Mouse (Mus musculus): ENCODE data around the gene Rfc4. TPM values are rescaled to one million over a fixed set of nuclear protein-coding genes. Genes with fewer than 3 reads are reported as not detected.

Rfc4 gene
- polyA plus RNA-seq, 1 experiment, result 0.98 TPM

DNA sequence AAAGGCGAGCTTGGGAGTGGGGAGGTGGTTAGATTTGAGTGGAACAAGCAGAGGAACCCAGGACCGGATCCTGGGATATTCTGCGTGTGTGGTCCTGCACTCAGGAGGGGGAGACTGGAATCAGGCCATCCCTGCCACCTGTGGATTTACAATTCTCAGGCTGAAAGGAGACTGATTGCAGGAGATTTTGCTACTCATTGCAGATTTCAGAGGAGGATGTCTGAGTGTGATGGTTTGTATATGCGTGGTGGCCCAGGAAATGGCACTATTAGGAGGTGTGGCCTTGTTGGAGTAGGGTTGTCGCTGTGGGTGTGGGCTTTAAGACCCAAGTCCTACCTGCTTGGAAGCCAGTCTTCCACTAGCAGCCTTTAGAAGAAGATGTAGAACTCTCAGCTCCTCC is 26.7 kb upstream of the Rfc4 start:
- 80% methylated on average over 5 of the region's 5 CpGs for WGBS
- Histone ChIP-seq H3K27ac (ENCODE audit: insufficient read depth, low read depth, low read length) (no peak overlapping the region), H3K27me3 (ENCODE audit: control insufficient read depth, insufficient read depth, low read length) (no peaks in the 10 kb centered on the region), H3K4me3 (ENCODE audit: low read depth, low read length) (no peak overlapping the region), H3K36me3 (ENCODE audit: control insufficient read depth, insufficient read depth, low read length) (no peaks in the 10 kb centered on the region), H3K4me1 (ENCODE audit: control insufficient read depth, insufficient read depth, insufficient read length, low read length) (no peaks in the 10 kb centered on the region)
- no peak for TF ChIP-seq POLR2A (IDR thresholded peaks at IDR 0.05; ENCODE audit: low read depth, low read length)
- TF ChIP-seq CTCF (IDR thresholded peaks at IDR 0.05; ENCODE audit: extremely low read depth, insufficient read length, insufficient replicate concordance, low read depth, low read length), result no peak

DNA sequence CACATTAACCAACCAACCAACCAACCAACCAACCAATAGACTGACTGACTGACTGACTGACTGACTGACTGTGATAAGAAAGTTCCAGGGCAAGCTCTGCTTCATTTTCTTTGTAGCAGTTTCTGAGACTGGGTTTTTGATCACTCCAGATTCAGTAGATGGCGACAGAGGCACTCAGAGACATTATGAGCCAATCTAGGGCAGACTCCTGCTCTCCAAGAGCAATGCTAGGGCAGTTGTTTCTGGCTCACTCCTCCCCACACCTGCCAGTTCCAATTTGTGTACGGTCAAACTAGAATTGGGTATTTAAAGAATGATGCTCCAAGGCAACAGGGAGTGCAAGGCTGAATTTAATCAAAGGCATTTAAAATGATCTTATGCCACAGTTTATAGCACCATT is 23.9 kb upstream of the Rfc4 start:
- 11% methylated on average over 2 of the region's 2 CpGs for WGBS
- Histone ChIP-seq H3K36me3 (ENCODE audit: control insufficient read depth, insufficient read depth, low read length) (no peaks in the 10 kb centered on the region), H3K4me3 (ENCODE audit: low read depth, low read length) (no peak overlapping the region), H3K4me1 (ENCODE audit: control insufficient read depth, insufficient read depth, insufficient read length, low read length) (no peaks in the 10 kb centered on the region), H3K27me3 (ENCODE audit: control insufficient read depth, insufficient read depth, low read length) (0 out of 2 replicates have a peak, but pooled peaks cover 2% of the 10 kb centered on the region), H3K27ac (ENCODE audit: insufficient read depth, low read depth, low read length) (no peak overlapping the region)
- TF ChIP-seq CTCF (IDR thresholded peaks at IDR 0.05; ENCODE audit: extremely low read depth, insufficient read length, insufficient replicate concordance, low read depth, low read length), result no peak
- TF ChIP-seq POLR2A (IDR thresholded peaks at IDR 0.05; ENCODE audit: low read depth, low read length), result no peak

GRCm38 (mm10) chr16:23149396-23149795 is 21.9 kb upstream of the Rfc4 start:
- WGBS, result 55% methylated on average over 8 of the region's 8 CpGs
- Histone ChIP-seq H3K27ac (ENCODE audit: insufficient read depth, low read depth, low read length) (no peak overlapping the region), H3K36me3 (ENCODE audit: control insufficient read depth, insufficient read depth, low read length) (no peaks in the 10 kb centered on the region), H3K27me3 (ENCODE audit: control insufficient read depth, insufficient read depth, low read length) (0 out of 2 replicates have a peak, but pooled peaks cover 2% of the 10 kb centered on the region), H3K4me1 (ENCODE audit: control insufficient read depth, insufficient read depth, insufficient read length, low read length) (no peaks in the 10 kb centered on the region), H3K4me3 (ENCODE audit: low read depth, low read length) (no peak overlapping the region)
- no peak for TF ChIP-seq CTCF (IDR thresholded peaks at IDR 0.05; ENCODE audit: extremely low read depth, insufficient read length, insufficient replicate concordance, low read depth, low read length)
- TF ChIP-seq POLR2A (IDR thresholded peaks at IDR 0.05; ENCODE audit: low read depth, low read length), result no peak

DNA sequence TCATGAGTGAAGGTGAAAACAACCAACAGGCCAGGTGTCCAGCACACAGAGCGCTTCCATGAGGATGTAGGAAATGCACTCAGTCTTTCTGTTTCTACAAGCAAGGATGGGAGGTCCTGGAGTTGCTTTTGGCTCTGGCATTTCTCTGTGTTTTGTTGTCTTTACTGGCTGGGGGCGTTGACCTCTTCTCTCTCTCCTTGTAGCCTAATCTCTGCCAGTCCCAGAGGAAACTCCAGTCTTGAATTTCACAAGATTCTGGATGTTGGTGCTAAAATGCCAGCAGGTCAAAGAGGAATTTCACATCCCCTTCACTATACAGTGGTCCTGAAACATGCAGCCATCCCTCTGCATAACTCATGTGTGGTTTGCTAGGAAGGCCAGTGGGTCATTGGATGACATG is 21.4 kb upstream of the Rfc4 start:
- Histone ChIP-seq H3K27ac (ENCODE audit: insufficient read depth, low read depth, low read length) (no peak overlapping the region), H3K4me1 (ENCODE audit: control insufficient read depth, insufficient read depth, insufficient read length, low read length) (no peaks in the 10 kb centered on the region), H3K36me3 (ENCODE audit: control insufficient read depth, insufficient read depth, low read length) (no peaks in the 10 kb centered on the region), H3K4me3 (ENCODE audit: low read depth, low read length) (no peak overlapping the region), H3K27me3 (ENCODE audit: control insufficient read depth, insufficient read depth, low read length) (0 out of 2 replicates have a peak, but pooled peaks cover 2% of the 10 kb centered on the region)
- 74% methylated on average over 2 of the region's 2 CpGs for WGBS
- TF ChIP-seq CTCF (IDR thresholded peaks at IDR 0.05; ENCODE audit: extremely low read depth, insufficient read length, insufficient replicate concordance, low read depth, low read length) (no peak), POLR2A (IDR thresholded peaks at IDR 0.05; ENCODE audit: low read depth, low read length) (no peak)

DNA sequence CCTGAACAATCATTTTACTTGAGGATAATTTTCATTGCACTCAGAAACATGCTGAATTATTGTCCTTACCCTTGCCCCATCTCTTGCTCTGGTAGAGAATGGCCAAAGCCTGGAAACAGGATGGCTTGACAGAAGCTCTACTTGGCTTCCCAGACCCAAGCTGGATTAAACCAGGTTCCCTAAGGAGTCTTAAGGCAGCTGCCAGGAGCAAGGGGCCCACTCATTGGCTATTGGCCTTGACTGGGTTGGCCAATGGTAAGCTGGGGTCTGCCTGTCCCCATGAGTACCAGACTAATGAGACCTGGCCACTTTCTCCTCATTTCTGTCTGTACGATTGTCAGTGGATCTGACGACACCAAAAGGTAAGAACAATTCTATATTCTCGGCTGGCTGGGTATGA is 18.7 kb upstream of the Rfc4 start, which contains the start of gene Adipoq:
Gene Adipoq (plus strand): TSS at position 257 of the 400 bp plus-strand sequence.
- WGBS, result 84% methylated on average over 3 of the region's 3 CpGs
- Histone ChIP-seq H3K27me3 (ENCODE audit: control insufficient read depth, insufficient read depth, low read length) (0 out of 2 replicates have a peak, but pooled peaks cover 2% of the 10 kb centered on the region), H3K27ac (ENCODE audit: insufficient read depth, low read depth, low read length) (no peak within 1 kb of the TSS), H3K4me3 (ENCODE audit: low read depth, low read length) (no peak within 1 kb of the TSS), H3K36me3 (ENCODE audit: control insufficient read depth, insufficient read depth, low read length) (no peaks in the 10 kb centered on the region), H3K4me1 (ENCODE audit: control insufficient read depth, insufficient read depth, insufficient read length, low read length) (no peaks in the 10 kb centered on the region)
- TF ChIP-seq CTCF (IDR thresholded peaks at IDR 0.05; ENCODE audit: extremely low read depth, insufficient read length, insufficient replicate concordance, low read depth, low read length), result no peak
- TF ChIP-seq POLR2A (IDR thresholded peaks at IDR 0.05; ENCODE audit: low read depth, low read length), result no peak

GRCm38 (mm10) chr16:23145211-23145610 is 17.7 kb upstream of the Rfc4 start:
- no peak for TF ChIP-seq POLR2A (IDR thresholded peaks at IDR 0.05; ENCODE audit: low read depth, low read length)
- no peak for TF ChIP-seq CTCF (IDR thresholded peaks at IDR 0.05; ENCODE audit: extremely low read depth, insufficient read length, insufficient replicate concordance, low read depth, low read length)
- H3K27me3 ChIP-seq (ENCODE audit: control insufficient read depth, insufficient read depth, low read length), result 0 out of 2 replicates have a peak, but pooled peaks cover 2% of the 10 kb centered on the region
- no peaks in the 10 kb centered on the region for H3K36me3 ChIP-seq (ENCODE audit: control insufficient read depth, insufficient read depth, low read length)
- H3K4me3 ChIP-seq (ENCODE audit: low read depth, low read length), result no peak overlapping the region
- no peak overlapping the region for H3K27ac ChIP-seq (ENCODE audit: insufficient read depth, low read depth, low read length)
- 72% methylated on average over 5 of the region's 5 CpGs for WGBS
- H3K4me1 ChIP-seq (ENCODE audit: control insufficient read depth, insufficient read depth, insufficient read length, low read length), result no peaks in the 10 kb centered on the region

- Histone ChIP-seq H3K4me1 (ENCODE audit: control insufficient read depth, insufficient read depth, insufficient read length, low read length) (no peaks in the 10 kb centered on the region), H3K4me3 (ENCODE audit: low read depth, low read length) (no peak overlapping the region), H3K27me3 (ENCODE audit: control insufficient read depth, insufficient read depth, low read length) (0 out of 2 replicates have a peak, but pooled peaks cover 2% of the 10 kb centered on the region), H3K36me3 (ENCODE audit: control insufficient read depth, insufficient read depth, low read length) (no peaks in the 10 kb centered on the region), H3K27ac (ENCODE audit: insufficient read depth, low read depth, low read length) (no peak overlapping the region)
- WGBS, result 75% methylated on average over 7 of the region's 7 CpGs
- TF ChIP-seq CTCF (IDR thresholded peaks at IDR 0.05; ENCODE audit: extremely low read depth, insufficient read length, insufficient replicate concordance, low read depth, low read length), result no peak
- no peak for TF ChIP-seq POLR2A (IDR thresholded peaks at IDR 0.05; ENCODE audit: low read depth, low read length)
Measured at GRCm38 (mm10) chr16:23144326-23144725, 16.8 kb upstream of the Rfc4 start.

All from small intestine, adult 2 months (tissue).